Mouse (Mus musculus): Measurements from ENCODE around the gene Tha1. TPM values are rescaled to one million over a fixed set of nuclear protein-coding genes. Genes with fewer than 3 reads are reported as not detected.
"Not testable (repeated sequence)": the region's sequence is repeated elsewhere in the genome, so short reads cannot be mapped to it uniquely, and the experiment has no call there.

Gene Tha1
- polyA plus RNA-seq, 1 experiment from 2014 or later = 9.4 TPM

- DNase-seq (ENCODE audit: low spot score) = peak; percentile 98
These were observed 24.2 kb downstream of the Tha1 start, which contains the start of gene Birc5 for GRCm38 (mm10) chr11:117848985-117849671. TSS of gene Birc5 (plus strand) at chr11:117849251.

GRCm38 (mm10) chr11:117848271-117848984 is 24.9 kb downstream of the Tha1 start:
- DNase-seq (ENCODE audit: low spot score) = peak; percentile 63

GRCm38 (mm10) chr11:117847593-117848215 is 25.6 kb downstream of the Tha1 start:
- no peak for DNase-seq (ENCODE audit: low spot score)

GRCm38 (mm10) chr11:117846640-117847039 is 26.6 kb downstream of the Tha1 start:
- peak; percentile 24 for DNase-seq (ENCODE audit: low spot score)

- DNase-seq (ENCODE audit: low spot score) = no peak
These were observed 27.6 kb downstream of the Tha1 start for GRCm38 (mm10) chr11:117845651-117846050.

GRCm38 (mm10) chr11:117844997-117845396 is 28.3 kb downstream of the Tha1 start:
- DNase-seq (ENCODE audit: low spot score) = no peak

- DNase-seq (ENCODE audit: low spot score) = no peak
These were observed 29.8 kb downstream of the Tha1 start for GRCm38 (mm10) chr11:117843434-117843833.

GRCm38 (mm10) chr11:117840910-117841309 is 32.4 kb downstream of the Tha1 start:
- no peak for DNase-seq (ENCODE audit: low spot score)

- no peak for DNase-seq (ENCODE audit: low spot score)
These were observed 34.3 kb downstream of the Tha1 start for GRCm38 (mm10) chr11:117839021-117839420.

GRCm38 (mm10) chr11:117838572-117838971 is 34.7 kb downstream of the Tha1 start:
- DNase-seq (ENCODE audit: low spot score) = no peak

- no peak for DNase-seq (ENCODE audit: low spot score)
These were observed 37.0 kb downstream of the Tha1 start for GRCm38 (mm10) chr11:117836306-117836705.

- no peak for DNase-seq (ENCODE audit: low spot score)
These were observed 39.2 kb downstream of the Tha1 start for GRCm38 (mm10) chr11:117834086-117834485.

- not testable (repeated sequence) for DNase-seq (ENCODE audit: low spot score)
These were observed 39.8 kb downstream of the Tha1 start for GRCm38 (mm10) chr11:117833509-117833908.

GRCm38 (mm10) chr11:117832086-117832969 is 41.0 kb downstream of the Tha1 start:
- peak; percentile 95 for DNase-seq (ENCODE audit: low spot score)

GRCm38 (mm10) chr11:117830401-117830800 is 42.9 kb downstream of the Tha1 start:
- DNase-seq (ENCODE audit: low spot score) = no peak

GRCm38 (mm10) chr11:117829671-117830215 is 43.5 kb downstream of the Tha1 start:
- DNase-seq (ENCODE audit: low spot score) = no peak

GRCm38 (mm10) chr11:117828888-117829604 is 44.2 kb downstream of the Tha1 start:
- no peak for DNase-seq (ENCODE audit: low spot score)

- DNase-seq (ENCODE audit: low spot score) = peak; percentile 31
These were observed 45.0 kb downstream of the Tha1 start for GRCm38 (mm10) chr11:117828149-117828887.

- peak; percentile 55 for DNase-seq (ENCODE audit: low spot score)
These were observed 45.9 kb downstream of the Tha1 start for GRCm38 (mm10) chr11:117827386-117827785.
